Mouse (Mus musculus) heart, postnatal 0 days (tissue): ENCODE data around the gene Zfp383.

Experiments
- CTCF ChIP-seq: IDR thresholded peaks from 2 replicates; pipeline ENCODE4 v1.5.1; 2016; ENCODE audit warnings: antibody characterized with exemption, control low read depth, low read depth
- EP300 ChIP-seq: IDR thresholded peaks from 2 replicates; pipeline ENCODE4 v1.6.1; 2016; ENCODE audit warnings: antibody characterized with exemption, low read depth

DNA sequence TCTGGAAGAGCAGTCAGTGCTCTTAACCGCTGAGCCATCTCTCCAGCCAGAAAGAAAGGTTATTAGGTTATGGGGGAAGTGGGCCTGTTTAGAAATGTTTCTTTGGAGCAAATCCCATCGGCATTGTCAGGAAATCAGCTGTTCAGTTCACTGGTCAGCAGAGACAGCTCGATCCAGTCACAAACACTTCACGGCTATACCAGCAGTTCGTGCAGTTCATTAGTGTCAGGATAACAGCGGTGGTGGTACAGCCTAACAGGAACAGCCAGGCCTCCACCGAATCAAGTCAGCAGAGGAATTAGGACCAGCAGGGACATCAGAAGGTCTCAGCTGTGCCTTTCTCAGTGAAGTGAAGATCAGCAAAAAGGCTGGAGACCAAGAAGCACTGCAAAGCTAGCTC, 27.1 kb upstream of the Zfp383 start:
- TF ChIP-seq CTCF (no peak), EP300 (no peak)
